In the genomic region with DNA sequence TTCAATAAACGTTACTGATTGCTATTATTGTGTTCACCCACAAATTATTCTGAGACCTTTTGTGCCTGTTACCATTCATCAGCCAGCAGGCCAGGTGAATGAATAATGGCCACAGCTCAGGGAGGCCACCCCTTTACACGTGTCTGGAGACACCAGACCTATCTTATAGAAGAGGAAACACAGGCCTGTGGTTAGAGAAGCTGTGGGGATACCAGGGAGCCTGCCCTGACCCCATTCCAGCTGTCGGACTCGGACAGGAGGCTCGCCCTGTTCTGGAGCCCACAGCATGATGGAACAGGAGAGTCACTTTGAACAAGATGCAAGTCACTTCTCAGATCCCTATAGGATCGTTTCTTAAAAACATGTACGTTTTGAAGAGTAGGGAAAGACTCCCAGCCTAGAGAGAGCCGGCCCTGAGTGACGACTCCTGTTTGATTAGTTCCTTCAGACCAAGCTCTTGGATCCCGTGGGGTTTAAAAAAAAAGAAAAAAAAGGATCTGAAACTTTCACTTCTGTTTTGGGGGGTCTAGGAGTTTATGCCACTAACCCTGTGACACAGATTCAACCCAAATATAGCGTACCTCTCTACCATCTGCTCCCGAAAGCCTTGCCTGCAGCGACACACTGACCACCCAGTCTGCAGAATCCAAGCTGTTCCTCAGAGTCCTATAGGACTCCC, we compare ENCODE assay signal across 16 mouse cellular contexts.
DNase-seq lines count a peak whose midpoint lies in the region; ATAC-seq and TF ChIP-seq lines count a peak whose summit lies in the region.
"Had no signal": no experiment of that assay in that cellular context is flagged by ENCODE, and none has a peak within 500 bp of the region (broad histone marks: within the 10 kb centered on the region; RNA-seq: fewer than 3 reads in every experiment).

No protein-coding gene starts in this region.

- no peak for TF ChIP-seq CTCF in stomach, postnatal 0 days (IDR thresholded peaks at IDR 0.05; ENCODE audit: low read depth)

- 79% methylated on average over 13 of the region's 13 CpGs for WGBS in forebrain, embryonic 12.5 days
- WGBS in forebrain, embryonic 14.5 days: 79% methylated on average over 13 of the region's 13 CpGs
- 51% methylated on average over 13 of the region's 13 CpGs for whole genome bisulfite sequencing in liver, embryonic 15.5 days (ENCODE audit: insufficient replicate concordance)
- 75% methylated on average over 13 of the region's 13 CpGs for WGBS in stomach, postnatal 0 days
- WGBS in embryonic facial prominence, embryonic 10.5 days: 84% methylated on average over 13 of the region's 13 CpGs

- peaks cover 31% of the 10 kb centered on the region for H3K4me1 ChIP-seq in forebrain, embryonic 12.5 days
- H3K4me1 ChIP-seq in forebrain, embryonic 14.5 days (ENCODE audit: control insufficient read depth, insufficient read depth, low read length): peaks cover 10% of the 10 kb centered on the region
- peaks cover under 1% of the 10 kb centered on the region; the same call in 1 of the 2 replicates for H3K4me1 ChIP-seq in liver, embryonic 15.5 days (replicated peaks)
- H3K4me1 ChIP-seq in stomach, postnatal 0 days (replicated peaks; ENCODE audit: control insufficient read depth, insufficient read depth): no peaks in the 10 kb centered on the region
- H3K4me1 ChIP-seq in embryonic facial prominence, embryonic 10.5 days: peaks cover 17% of the 10 kb centered on the region
- H3K4me1 ChIP-seq: embryonic facial prominence, embryonic 12.5 days; stomach, embryonic 15.5 days had no signal

- H3K36me3 ChIP-seq in forebrain, embryonic 12.5 days (replicated peaks): no peaks in the 10 kb centered on the region
- no peaks in the 10 kb centered on the region for H3K36me3 ChIP-seq in forebrain, embryonic 14.5 days (ENCODE audit: control insufficient read depth, insufficient read depth, low read length)
- no peaks in the 10 kb centered on the region for H3K36me3 ChIP-seq in liver, embryonic 15.5 days (replicated peaks)
- H3K36me3 ChIP-seq in stomach, postnatal 0 days (ENCODE audit: control insufficient read depth, insufficient read depth, low read length): no peaks in the 10 kb centered on the region
- no peaks in the 10 kb centered on the region for H3K36me3 ChIP-seq in embryonic facial prominence, embryonic 10.5 days (replicated peaks)
- H3K36me3 ChIP-seq: embryonic facial prominence, embryonic 12.5 days; forebrain, embryonic 15.5 days; limb, embryonic 10.5 days; stomach, embryonic 15.5 days had no signal

- H3K9ac ChIP-seq in forebrain, embryonic 12.5 days: 0 out of 2 replicates have a peak overlapping the region, but pooled peaks have one; percentile 4
- no peak overlapping the region for H3K9ac ChIP-seq in forebrain, embryonic 14.5 days (ENCODE audit: low read length)
- no peak overlapping the region for H3K9ac ChIP-seq in liver, embryonic 15.5 days
- no peak overlapping the region for H3K9ac ChIP-seq in stomach, postnatal 0 days (ENCODE audit: low read length)
- H3K9ac ChIP-seq: embryonic facial prominence, embryonic 12.5 days; forebrain, embryonic 15.5 days; lung, embryonic 14.5 days; stomach, embryonic 15.5 days had no signal

- ATAC-seq in forebrain, embryonic 12.5 days (ENCODE audit: low FRiP score): no peak
- ATAC-seq in forebrain, embryonic 14.5 days: no peak
- no peak for ATAC-seq in liver, embryonic 15.5 days (ENCODE audit: insufficient read depth)
- no peak for ATAC-seq in stomach, postnatal 0 days (ENCODE audit: low FRiP score, low TSS enrichment)
- ATAC-seq: forebrain, embryonic 15.5 days; intestine, embryonic 16.5 days had no signal

- H3K4me3 ChIP-seq in forebrain, embryonic 12.5 days (replicated peaks): no peak overlapping the region
- H3K4me3 ChIP-seq in forebrain, embryonic 14.5 days (ENCODE audit: low read depth, low read length): no peak overlapping the region
- H3K4me3 ChIP-seq in liver, embryonic 15.5 days (replicated peaks): no peak overlapping the region
- no peak overlapping the region for H3K4me3 ChIP-seq in stomach, postnatal 0 days (ENCODE audit: low read depth, low read length)
- no peak overlapping the region for H3K4me3 ChIP-seq in embryonic facial prominence, embryonic 10.5 days
- H3K4me3 ChIP-seq: embryonic facial prominence, embryonic 12.5 days; forebrain, embryonic 15.5 days; limb, embryonic 10.5 days; stomach, embryonic 15.5 days had no signal

- no peak for TF ChIP-seq EP300 in stomach, postnatal 0 days (optimal IDR thresholded peaks at IDR 0.05)

- H3K4me2 ChIP-seq in forebrain, embryonic 12.5 days: no peak overlapping the region
- H3K4me2 ChIP-seq in forebrain, embryonic 14.5 days (ENCODE audit: low read length): no peak overlapping the region
- H3K4me2 ChIP-seq in liver, embryonic 15.5 days: no peak overlapping the region
- no peak overlapping the region for H3K4me2 ChIP-seq in stomach, postnatal 0 days (replicated peaks; ENCODE audit: low read depth)
- H3K4me2 ChIP-seq: embryonic facial prominence, embryonic 12.5 days; forebrain, embryonic 15.5 days; lung, embryonic 14.5 days; stomach, embryonic 15.5 days had no signal

- H3K9me3 ChIP-seq in forebrain, embryonic 12.5 days: no peaks in the 10 kb centered on the region
- H3K9me3 ChIP-seq in forebrain, embryonic 14.5 days (replicated peaks; ENCODE audit: control insufficient read depth, low read length): no peaks in the 10 kb centered on the region
- no peaks in the 10 kb centered on the region for H3K9me3 ChIP-seq in liver, embryonic 15.5 days (replicated peaks)
- no peaks in the 10 kb centered on the region for H3K9me3 ChIP-seq in stomach, postnatal 0 days (ENCODE audit: control insufficient read depth, low read length)
- H3K9me3 ChIP-seq in embryonic facial prominence, embryonic 10.5 days: no peaks in the 10 kb centered on the region
- H3K9me3 ChIP-seq: forebrain, embryonic 15.5 days; limb, embryonic 10.5 days; stomach, embryonic 15.5 days had no signal

- H3K27me3 ChIP-seq in forebrain, embryonic 12.5 days: no peaks in the 10 kb centered on the region
- no peaks in the 10 kb centered on the region for H3K27me3 ChIP-seq in forebrain, embryonic 14.5 days (replicated peaks; ENCODE audit: control insufficient read depth, insufficient read depth, low read length)
- H3K27me3 ChIP-seq in liver, embryonic 15.5 days: no peaks in the 10 kb centered on the region
- no peaks in the 10 kb centered on the region for H3K27me3 ChIP-seq in stomach, postnatal 0 days (ENCODE audit: control insufficient read depth, insufficient read depth, low read length)
- H3K27me3 ChIP-seq in embryonic facial prominence, embryonic 10.5 days (replicated peaks; ENCODE audit: low read depth, poor library complexity, severe bottlenecking): no peaks in the 10 kb centered on the region
- H3K27me3 ChIP-seq: embryonic facial prominence, embryonic 12.5 days; forebrain, embryonic 15.5 days; stomach, embryonic 15.5 days had no signal

- H3K27ac ChIP-seq in forebrain, embryonic 12.5 days: 0 out of 2 replicates have a peak overlapping the region, but pooled peaks have one; percentile 3
- H3K27ac ChIP-seq in forebrain, embryonic 14.5 days (ENCODE audit: low read depth, low read length): no peak overlapping the region
- 0 out of 2 replicates have a peak overlapping the region, but pooled peaks have one; percentile 4 for H3K27ac ChIP-seq in liver, embryonic 15.5 days (replicated peaks)
- H3K27ac ChIP-seq in stomach, postnatal 0 days (replicated peaks): no peak overlapping the region
- no peak overlapping the region for H3K27ac ChIP-seq in embryonic facial prominence, embryonic 10.5 days (replicated peaks)
- H3K27ac ChIP-seq: embryonic facial prominence, embryonic 12.5 days; limb, embryonic 10.5 days; stomach, embryonic 15.5 days had no signal

- DNase-seq in forebrain, embryonic 14.5 days (ENCODE audit: low spot score): no peak
- DNase-seq in layer of hippocampus, adult 9-11 months: peak; percentile 69
- DNase-seq in layer of hippocampus, postnatal 25 days (ENCODE audit: extremely low spot score in 1 of 2, low spot score in 1 of 2): no peak
- DNase-seq in A20 (ENCODE audit: low read depth, low spot score): peak; percentile 88
- DNase-seq in stomach, postnatal 0 days (ENCODE audit: low spot score): no peak
- no peak for DNase-seq in embryonic facial prominence, embryonic 10.5 days (ENCODE audit: low spot score)
- DNase-seq: gastrocnemius, postnatal 36 days; lung, embryonic 14.5 days; thymus, postnatal 4 days had no signal

Comparison
In these comparisons a context has a peak if more than half of its experiments do, and no peak if none do; other contexts are left out.
1. H3K27ac ChIP-seq: peak in forebrain, embryonic 12.5 days (single experiment) and liver, embryonic 15.5 days (single experiment); none in forebrain, embryonic 14.5 days (single experiment), stomach, postnatal 0 days (single experiment) and embryonic facial prominence, embryonic 10.5 days (single experiment).
2. DNase-seq: peak in layer of hippocampus, adult 9-11 months (single experiment) and A20 (single experiment); none in forebrain, embryonic 14.5 days (single experiment), layer of hippocampus, postnatal 25 days (0 of 2), stomach, postnatal 0 days (single experiment) and embryonic facial prominence, embryonic 10.5 days (single experiment).